Mouse (Mus musculus) mouse embryonic stem cell (cell line): ENCODE data around the gene Thoc5.

Experiments
- in situ Hi-C, 2 experiments: fragments of 300-500 bp; cut with MboI; formaldehyde crosslinking; loops; 1 replicate in 1 of 2; 3 replicates in 1 of 2; pipeline ENCODE4 v1.14.3; 2019 to 2020; ENCODE audit warnings: low sequenced_read_pairs in 2 of 2, low pct_unique_long_range_greater_than_20kb in 1 of 2, mixed read lengths in 1 of 2; ENCODE audit not compliant: unreplicated experiment in 1 of 2

The Thoc5 gene

GRCm38 (mm10) chr11:4886987-4887386, 8.1 kb upstream of the Thoc5 start:
- in situ Hi-C loops: no loop called here

GRCm38 (mm10) chr11:4900437-4900836, 5.3 kb downstream of the Thoc5 start:
- in situ Hi-C loops: no loop called here

GRCm38 (mm10) chr11:4901956-4902355, 6.8 kb downstream of the Thoc5 start:
- in situ Hi-C loops: no loop called here

- in situ Hi-C loops: no loop called here
Observed at GRCm38 (mm10) chr11:4906231-4906630, 11.1 kb downstream of the Thoc5 start.

GRCm38 (mm10) chr11:4916068-4916467, 20.9 kb downstream of the Thoc5 start:
- in situ Hi-C loops: loop anchor here in 1 of 2 experiments (5.0 kb wide), 1 partner anchor 46 kb away; no protein-coding TSS in a partner anchor

GRCm38 (mm10) chr11:4921281-4921680, 26.2 kb downstream of the Thoc5 start:
- in situ Hi-C loops: no loop called here

GRCm38 (mm10) chr11:4921751-4922150, 26.6 kb downstream of the Thoc5 start:
- in situ Hi-C loops: no loop called here

- in situ Hi-C loops: no loop called here
Observed at GRCm38 (mm10) chr11:4927224-4927623, 32.1 kb downstream of the Thoc5 start.

- in situ Hi-C loops: no loop called here
Observed at GRCm38 (mm10) chr11:4931009-4931601, 36.0 kb downstream of the Thoc5 start.

- in situ Hi-C loops: no loop called here
Observed at GRCm38 (mm10) chr11:4936243-4936642, 41.1 kb downstream of the Thoc5 start.

- in situ Hi-C loops: no loop called here
Observed at GRCm38 (mm10) chr11:4946530-4946929, 51.4 kb downstream of the Thoc5 start.

GRCm38 (mm10) chr11:4946947-4947812, 52.1 kb downstream of the Thoc5 start:
- in situ Hi-C loops: no loop called here

- in situ Hi-C loops: no loop called here
Observed at GRCm38 (mm10) chr11:4947813-4948174, 52.7 kb downstream of the Thoc5 start, which contains the start of gene Nefh. Gene Nefh, minus strand, starts transcription at chr11:4948064.

GRCm38 (mm10) chr11:4948792-4949191, 53.7 kb downstream of the Thoc5 start:
- in situ Hi-C loops: no loop called here

- in situ Hi-C loops: no loop called here
Observed at GRCm38 (mm10) chr11:4949256-4950044, 54.3 kb downstream of the Thoc5 start.

GRCm38 (mm10) chr11:4953401-4953800, 58.3 kb downstream of the Thoc5 start:
- in situ Hi-C loops: no loop called here

GRCm38 (mm10) chr11:4953918-4954317, 58.8 kb downstream of the Thoc5 start:
- in situ Hi-C loops: no loop called here

GRCm38 (mm10) chr11:4963099-4963808, 68.1 kb downstream of the Thoc5 start:
- in situ Hi-C loops: loop anchor here in 1 of 2 experiments (5.0 kb wide), 1 partner anchor 46 kb away; no protein-coding TSS in a partner anchor
